Comparison of ENCODE assay signal across 19 mouse cellular contexts in genomic region chr13:9656613-9657012, GRCm38 (mm10).
DNase-seq lines count a peak whose midpoint lies in the region; ATAC-seq and TF ChIP-seq lines count a peak whose summit lies in the region.
"Had no signal": no experiment of that assay in that cellular context is flagged by ENCODE, and none has a peak within 500 bp of the region (broad histone marks: within the 10 kb centered on the region; RNA-seq: fewer than 3 reads in every experiment).

No protein-coding gene starts in this region.

- H3K27me3 ChIP-seq in CH12.LX (replicated peaks) = no peaks in the 10 kb centered on the region
- H3K27me3 ChIP-seq in midbrain, embryonic 11.5 days (ENCODE audit: control insufficient read depth, insufficient read depth, low read length) = no peaks in the 10 kb centered on the region
- H3K27me3 ChIP-seq: Patski had no signal

- no peak overlapping the region for H3K4me2 ChIP-seq in CH12.LX (ENCODE audit: insufficient read depth, low read depth, poor library complexity, severe bottlenecking)
- H3K4me2 ChIP-seq in midbrain, embryonic 11.5 days = no peak overlapping the region

- in situ Hi-C loops in CH12.LX (cut with MboI; ENCODE audit: low pct_ligation_motif_present, low pct_unique_long_range_greater_than_20kb, low sequenced_read_pairs) = no loop called here

- 90% methylated on average over 6 of the region's 6 CpGs for WGBS in midbrain, embryonic 11.5 days

- dilution Hi-C loops in CH12.LX (cut with MboI; ENCODE audit: extremely low pct_ligation_motif_present, extremely low pct_unique_long_range_greater_than_20kb, low sequenced_read_pairs) = no loop called here

- TF ChIP-seq RAD21 in CH12.LX (IDR thresholded peaks at IDR 0.05; ENCODE audit: low read depth, low read length) = no peak

- peak; percentile 85 for DNase-seq in heart, adult 11 months
- no peak for DNase-seq in heart, postnatal 14 days
- DNase-seq in CH12.LX (ENCODE audit: extremely low read depth) = no peak
- no peak for DNase-seq in midbrain, embryonic 11.5 days (ENCODE audit: low spot score, missing footprints)
- DNase-seq: adrenal gland, adult 2 months; adrenal gland, adult 8-10 months; adrenal gland, postnatal 10 days; adrenal gland, postnatal 14 days; adrenal gland, postnatal 25 days; adrenal gland, postnatal 36 days; B cell, adult 2 months; cerebellum, adult 11 months; cerebellum, adult 11-12 months; cerebellum, adult 18-20 months; cerebellum, adult 2 months had no signal

- intact Hi-C loops in heart, postnatal 14 days (cut with DNase I) = no loop called here

- no peaks in the 10 kb centered on the region for H3K36me3 ChIP-seq in CH12.LX (replicated peaks in 1 of 2; ENCODE audit: control insufficient read depth in 1 of 2, insufficient read depth in 1 of 2, low read length in 1 of 2)
- peaks cover 3% of the 10 kb centered on the region; the same call in 1 of the 2 replicates for H3K36me3 ChIP-seq in midbrain, embryonic 11.5 days (ENCODE audit: control insufficient read depth, insufficient read depth, low read length)
- H3K36me3 ChIP-seq: G1E had no signal

- peaks cover 3 to 4% of the 10 kb centered on the region in 2 experiments; a peak in 3 of 4 replicates for H3K4me1 ChIP-seq in CH12.LX (ENCODE audit: control insufficient read depth in 1 of 2, insufficient read depth in 2 of 2)
- H3K4me1 ChIP-seq in midbrain, embryonic 11.5 days (ENCODE audit: control insufficient read depth, insufficient read depth, low read length) = no peaks in the 10 kb centered on the region

- H3K4me3 ChIP-seq in CH12.LX (replicated peaks in 1 of 3; ENCODE audit: low read depth in 2 of 3, low read length in 2 of 3, poor library complexity in 1 of 3) = no peak overlapping the region
- H3K4me3 ChIP-seq in midbrain, embryonic 11.5 days (ENCODE audit: low read depth, low read length) = no peak overlapping the region

- no peak for TF ChIP-seq EP300 in CH12.LX (IDR thresholded peaks at IDR 0.05; ENCODE audit: low read length)

- ATAC-seq in midbrain, embryonic 11.5 days (ENCODE audit: low FRiP score) = no peak
- ATAC-seq: activated CD4-positive, CD25-positive, alpha-beta regulatory T cell, adult 4 months; CD4-positive, CD25-positive, alpha-beta regulatory T cell, adult 4 months; Patski had no signal

- H3K9me3 ChIP-seq in CH12.LX (replicated peaks; ENCODE audit: low read length) = no peaks in the 10 kb centered on the region
- H3K9me3 ChIP-seq in midbrain, embryonic 11.5 days (ENCODE audit: control insufficient read depth, low read length) = no peaks in the 10 kb centered on the region
- H3K9me3 ChIP-seq: G1E had no signal

- no peak overlapping the region for H3K27ac ChIP-seq in CH12.LX (ENCODE audit: insufficient read depth, low read depth)
- H3K27ac ChIP-seq in midbrain, embryonic 11.5 days (ENCODE audit: low read depth, low read length) = no peak overlapping the region

- no peak for TF ChIP-seq CTCF in CH12.LX (conservative IDR thresholded peaks at IDR 0.05 in 1 of 2, IDR thresholded peaks at IDR 0.05 in 1 of 2; ENCODE audit: low read depth in 2 of 2, low read length in 2 of 2)

- no peaks in the 10 kb centered on the region for H3K79me2 ChIP-seq in CH12.LX (replicated peaks; ENCODE audit: control insufficient read depth, extremely low read depth, insufficient read depth, poor library complexity, severe bottlenecking)

- H3K9ac ChIP-seq in CH12.LX (ENCODE audit: insufficient read depth, low read depth) = no peak overlapping the region
- H3K9ac ChIP-seq in midbrain, embryonic 11.5 days (ENCODE audit: low read length) = no peak overlapping the region

- TF ChIP-seq POLR2A in CH12.LX (IDR thresholded peaks at IDR 0.05; ENCODE audit: low read depth, low read length) = no peak

TF ChIP-seq in CH12.LX, 34 proteins besides CTCF, POLR2A, EP300 and RAD21:
- TF ChIP-seq BHLHE40 (IDR thresholded peaks at IDR 0.05; ENCODE audit: low read depth, low read length) (peak; percentile 69), NRF1 (IDR thresholded peaks at IDR 0.05; ENCODE audit: low read depth, low read length) (no peak), IRF4 (IDR thresholded peaks at IDR 0.05; ENCODE audit: low read depth, low read length) (peak; percentile 28; the same call in 1 of the 2 replicates)
